Mouse (Mus musculus): Measurements from ENCODE around the gene Tnfrsf4. TPM values are rescaled to one million over a fixed set of nuclear protein-coding genes. Genes with fewer than 3 reads are reported as not detected.

Gene Tnfrsf4
- polyA plus RNA-seq, 1 experiment from 2014 or later, result 0.77 TPM

MicroRNAs encoded within 50 kb of the gene (microRNA counts, 519-probe panel; counts per million panel counts)
- microRNA mmu-miR-200a (5,165 counts per million, percentile 44 among the panel's probes with 10 or more counts), microRNA mmu-miR-200b (7,502 counts per million, percentile 80 among the panel's probes with 10 or more counts), microRNA mmu-miR-429 (7,719 counts per million, percentile 82 among the panel's probes with 10 or more counts)

Small RNAs within 50 kb of the gene (microRNA-seq; reads per million reads assigned to microRNA genes)
- gene Mir200a (807 reads per million, percentile 77 among the genes with 10 or more reads in this experiment), gene Mir200b (5,231 reads per million, percentile 90 among the genes with 10 or more reads in this experiment), gene Mir429 (16,748 reads per million, percentile 97 among the genes with 10 or more reads in this experiment)

Other genes starting within 250 kb of the Tnfrsf4 start
- 4.1 and 4.9 TPM in 2 replicates for gene Vwa1, start 239.1 kb upstream of the Tnfrsf4 start, polyA plus RNA-seq (2014; fragmentation: Nextera tagmentation; extraction: Ambion mirVana)
- gene Tmem88b, start 228.0 kb upstream of the Tnfrsf4 start, polyA plus RNA-seq (2014; fragmentation: Nextera tagmentation; extraction: Ambion mirVana), result 0.20 and 0.32 TPM in 2 replicates
- 0.40 and 0.43 TPM in 2 replicates for gene Ankrd65, start 223.4 kb upstream of the Tnfrsf4 start, polyA plus RNA-seq (2014; fragmentation: Nextera tagmentation; extraction: Ambion mirVana)
- gene Mrpl20, start 211.0 kb upstream of the Tnfrsf4 start, polyA plus RNA-seq (2014; fragmentation: Nextera tagmentation; extraction: Ambion mirVana), result 226 and 291 TPM in 2 replicates
- gene Ccnl2, start 201.4 kb upstream of the Tnfrsf4 start, polyA plus RNA-seq (2014; fragmentation: Nextera tagmentation; extraction: Ambion mirVana), result 115 and 174 TPM in 2 replicates
- gene Aurkaip1, start 182.6 kb upstream of the Tnfrsf4 start, polyA plus RNA-seq (2014; fragmentation: Nextera tagmentation; extraction: Ambion mirVana), result 134 and 155 TPM in 2 replicates
- 72.1 and 75.1 TPM in 2 replicates for gene Mxra8, start 174.2 kb upstream of the Tnfrsf4 start, polyA plus RNA-seq (2014; fragmentation: Nextera tagmentation; extraction: Ambion mirVana)
- gene Dvl1, start 166.4 kb upstream of the Tnfrsf4 start, polyA plus RNA-seq (2014; fragmentation: Nextera tagmentation; extraction: Ambion mirVana), result 6.3 and 7.2 TPM in 2 replicates
- 0.14 and 0.38 TPM in 2 replicates for gene Tas1r3, start 150.5 kb upstream of the Tnfrsf4 start, polyA plus RNA-seq (2014; fragmentation: Nextera tagmentation; extraction: Ambion mirVana)
- 11.1 and 18.8 TPM in 2 replicates for gene Cptp, start 144.4 kb upstream of the Tnfrsf4 start, polyA plus RNA-seq (2014; fragmentation: Nextera tagmentation; extraction: Ambion mirVana)
- gene Ints11, start 144.3 kb upstream of the Tnfrsf4 start, polyA plus RNA-seq (2014; fragmentation: Nextera tagmentation; extraction: Ambion mirVana), result 73.1 and 74.6 TPM in 2 replicates
- gene Pusl1, start 122.1 kb upstream of the Tnfrsf4 start, polyA plus RNA-seq (2014; fragmentation: Nextera tagmentation; extraction: Ambion mirVana), result 41.4 and 50.5 TPM in 2 replicates
- gene Acap3, start 122.0 kb upstream of the Tnfrsf4 start, polyA plus RNA-seq (2014; fragmentation: Nextera tagmentation; extraction: Ambion mirVana), result 10.3 and 15.5 TPM in 2 replicates
- gene Ube2j2, start 70.0 kb upstream of the Tnfrsf4 start, polyA plus RNA-seq (2014; fragmentation: Nextera tagmentation; extraction: Ambion mirVana), result 121 and 127 TPM in 2 replicates
- gene C1qtnf12, start 51.5 kb upstream of the Tnfrsf4 start, polyA plus RNA-seq (2014; fragmentation: Nextera tagmentation; extraction: Ambion mirVana), result 129 and 142 TPM in 2 replicates
- 20.0 and 20.8 TPM in 2 replicates for gene B3galt6, start 21.2 kb upstream of the Tnfrsf4 start, polyA plus RNA-seq (2014; fragmentation: Nextera tagmentation; extraction: Ambion mirVana)
- 131 and 165 TPM in 2 replicates for gene Sdf4, start 21.0 kb upstream of the Tnfrsf4 start, polyA plus RNA-seq (2014; fragmentation: Nextera tagmentation; extraction: Ambion mirVana)
- gene Tnfrsf18, start 12.3 kb downstream of the Tnfrsf4 start, polyA plus RNA-seq (2014; fragmentation: Nextera tagmentation; extraction: Ambion mirVana), result 2.3 and 2.8 TPM in 2 replicates
- 3.5 and 6.0 TPM in 2 replicates for gene Ttll10, start 45.6 kb downstream of the Tnfrsf4 start, polyA plus RNA-seq (2014; fragmentation: Nextera tagmentation; extraction: Ambion mirVana)
- gene 9430015G10Rik, start 96.1 kb downstream of the Tnfrsf4 start, polyA plus RNA-seq (2014; fragmentation: Nextera tagmentation; extraction: Ambion mirVana), result 30.2 and 47.3 TPM in 2 replicates
- 0.35 and 0.57 TPM in 2 replicates for gene Rnf223, start 116.7 kb downstream of the Tnfrsf4 start, polyA plus RNA-seq (2014; fragmentation: Nextera tagmentation; extraction: Ambion mirVana)
- 61.6 and 83.9 TPM in 2 replicates for gene Agrn, start 183.6 kb downstream of the Tnfrsf4 start, polyA plus RNA-seq (2014; fragmentation: Nextera tagmentation; extraction: Ambion mirVana)
- gene Isg15, start 187.0 kb downstream of the Tnfrsf4 start, polyA plus RNA-seq (2014; fragmentation: Nextera tagmentation; extraction: Ambion mirVana), result 0.36 TPM in 1 of 2 replicates, not detected in the other
- 1.0 and 1.6 TPM in 2 replicates for gene AW011738, start 189.5 kb downstream of the Tnfrsf4 start, polyA plus RNA-seq (2014; fragmentation: Nextera tagmentation; extraction: Ambion mirVana)
- 0.67 and 0.92 TPM in 2 replicates for gene Perm1, start 202.0 kb downstream of the Tnfrsf4 start, polyA plus RNA-seq (2014; fragmentation: Nextera tagmentation; extraction: Ambion mirVana)
- 17.4 and 20.3 TPM in 2 replicates for gene Plekhn1, start 221.0 kb downstream of the Tnfrsf4 start, polyA plus RNA-seq (2014; fragmentation: Nextera tagmentation; extraction: Ambion mirVana)
- 79.7 and 109 TPM in 2 replicates for gene Noc2l, start 222.2 kb downstream of the Tnfrsf4 start, polyA plus RNA-seq (2014; fragmentation: Nextera tagmentation; extraction: Ambion mirVana)
- 0.18 and 0.20 TPM in 2 replicates for gene Samd11, start 241.8 kb downstream of the Tnfrsf4 start, polyA plus RNA-seq (2014; fragmentation: Nextera tagmentation; extraction: Ambion mirVana)